Mouse (Mus musculus) erythroid progenitor cell, adult 5-6 weeks (primary cell): ENCODE measurements around the gene Rpl9. TPM values are rescaled to one million over a fixed set of nuclear protein-coding genes. Genes with fewer than 3 reads are reported as not detected.

ENCODE experiments used
- ATAC-seq: replicated peaks from 2 replicates; pipeline ENCODE4 v1.8.0; 2016; ENCODE audit warnings: moderate number of reproducible peaks, mild to moderate bottlenecking, moderate TSS enrichment, inconsistent platforms; ENCODE audit not compliant: poor library complexity, low FRiP score, severe bottlenecking
- total RNA-seq, 2 experiments: library from RNA; stranded (forward) in 1 of 2; stranded (reverse) in 1 of 2; fragments of 150-400 nt in 1 of 2; fragments of 186-747, 209-891 nt in 1 of 2; gene quantifications; 2 replicates each; pipeline versions ENCODE4 v1.2.3 to v1.2.4; 2015 to 2017; ENCODE audit warnings: low replicate concordance in 2 of 2

Gene Rpl9
- total RNA-seq, 2 experiments from 2014 or later, result 392 to 916 TPM

DNA sequence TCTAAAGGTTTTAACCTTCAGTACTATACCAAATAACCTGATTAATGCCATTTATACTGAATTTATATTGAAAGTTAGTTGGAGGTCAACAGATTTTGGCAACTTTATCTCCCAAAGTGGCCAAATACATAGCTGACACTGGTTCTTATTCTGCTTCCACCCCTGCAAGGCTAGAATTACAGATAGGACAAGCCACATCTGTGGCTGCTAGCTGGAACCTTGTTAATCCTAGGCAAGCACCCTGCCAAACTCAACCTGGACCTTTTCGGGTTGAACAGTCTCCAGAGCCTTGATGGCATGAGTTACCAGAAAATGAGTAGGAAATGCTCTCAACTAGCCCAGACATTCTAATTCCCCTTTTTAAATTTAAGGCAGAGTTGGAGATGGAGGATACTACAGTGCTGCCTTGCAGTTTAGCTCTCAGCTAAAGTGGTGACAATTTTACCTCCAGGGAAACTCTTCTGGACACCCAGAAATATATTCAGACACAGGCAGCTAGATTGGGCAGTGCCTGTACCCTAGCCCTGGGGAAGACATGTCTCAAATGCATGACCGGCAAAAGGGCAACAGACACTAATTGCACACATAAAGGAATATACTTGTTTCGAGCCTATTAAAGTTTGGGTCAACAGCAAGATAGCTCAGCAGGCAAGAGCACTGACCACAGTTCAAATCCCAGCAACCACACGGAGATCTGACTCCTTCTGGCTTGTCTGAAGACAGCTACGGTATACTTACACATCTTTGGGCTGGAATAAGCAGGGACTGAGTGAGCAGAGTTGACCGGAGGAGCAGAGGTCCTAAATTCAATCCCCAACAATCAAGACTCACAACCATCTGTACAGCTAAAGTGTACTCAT, 4.0 kb downstream of the Rpl9 start:
- ATAC-seq, result no peak

DNA sequence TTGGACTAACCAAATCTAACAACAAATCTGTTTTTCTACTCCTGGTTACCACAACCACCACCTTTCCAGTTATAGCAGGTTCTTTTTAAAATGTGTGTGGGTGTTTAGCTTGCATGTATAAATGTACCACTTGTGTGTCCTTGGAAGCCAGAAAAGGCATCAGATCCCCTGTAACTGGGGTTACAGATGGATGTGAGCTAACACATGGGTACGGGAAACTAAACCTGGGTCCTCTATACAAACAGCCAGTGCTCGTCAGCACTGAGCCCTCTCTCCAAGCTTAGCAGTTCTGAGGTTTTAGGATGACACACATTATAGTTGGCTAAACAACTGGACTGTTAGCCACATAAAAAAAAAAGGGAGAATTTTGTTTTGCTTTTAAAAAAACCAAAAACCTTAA, 5.5 kb downstream of the Rpl9 start:
- no peak for ATAC-seq

DNA sequence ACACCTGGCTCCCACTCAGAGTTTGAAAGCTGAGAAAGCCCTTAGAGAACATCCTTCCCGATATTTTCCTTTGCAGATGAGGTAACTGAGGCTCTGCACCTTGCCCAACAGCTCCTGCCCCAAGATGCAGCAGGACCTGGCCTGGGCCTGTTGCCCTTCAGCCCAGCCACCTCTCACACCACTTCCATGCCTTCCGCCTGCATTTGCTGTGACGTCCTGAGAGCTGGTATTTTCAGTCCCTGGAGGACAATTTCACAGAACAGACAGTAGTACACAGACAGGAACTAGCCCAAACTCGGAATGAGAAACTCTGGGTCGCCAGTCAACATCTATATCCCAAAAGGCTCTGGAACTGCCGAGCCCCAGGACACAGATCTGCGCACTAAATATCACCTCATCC, 16.5 kb downstream of the Rpl9 start:
- no peak for ATAC-seq

DNA sequence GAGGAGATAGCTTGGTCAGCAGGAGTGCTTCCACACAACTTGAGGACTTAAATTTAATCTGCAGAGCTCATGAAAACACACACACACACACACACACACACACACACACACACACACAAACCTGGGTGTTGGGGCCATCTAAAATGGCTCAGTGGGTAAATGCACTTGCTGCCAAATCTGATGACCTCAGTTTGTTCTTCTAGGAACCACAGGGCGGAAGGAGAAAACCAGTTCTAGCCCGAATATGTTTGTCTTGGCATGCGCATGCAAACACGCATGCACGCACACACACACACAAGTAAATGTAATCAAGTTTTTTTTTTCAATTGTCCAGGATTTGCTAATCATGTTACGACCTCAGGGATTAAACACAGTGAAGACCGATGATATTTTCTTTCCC, 19.7 kb downstream of the Rpl9 start:
- ATAC-seq, result no peak

DNA sequence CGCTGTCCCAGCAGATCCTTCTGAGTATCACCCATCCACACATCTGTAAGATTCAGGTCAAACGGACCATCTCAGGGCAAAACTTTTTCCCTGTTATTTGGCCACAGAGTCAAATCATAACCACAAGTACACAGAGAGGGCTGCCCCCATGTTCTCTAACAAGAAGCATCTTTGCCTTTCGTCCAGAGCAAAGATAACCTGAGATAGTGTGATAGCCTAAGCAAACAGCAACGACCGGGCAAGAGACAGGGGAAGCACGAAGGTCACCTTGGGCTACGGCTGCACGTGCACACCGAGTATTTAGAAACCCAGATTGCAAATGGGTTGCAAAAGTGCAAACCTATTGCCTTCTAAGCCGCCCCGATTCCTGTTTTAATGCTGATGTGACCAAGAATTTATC, 23.4 kb downstream of the Rpl9 start:
- no peak for ATAC-seq

DNA sequence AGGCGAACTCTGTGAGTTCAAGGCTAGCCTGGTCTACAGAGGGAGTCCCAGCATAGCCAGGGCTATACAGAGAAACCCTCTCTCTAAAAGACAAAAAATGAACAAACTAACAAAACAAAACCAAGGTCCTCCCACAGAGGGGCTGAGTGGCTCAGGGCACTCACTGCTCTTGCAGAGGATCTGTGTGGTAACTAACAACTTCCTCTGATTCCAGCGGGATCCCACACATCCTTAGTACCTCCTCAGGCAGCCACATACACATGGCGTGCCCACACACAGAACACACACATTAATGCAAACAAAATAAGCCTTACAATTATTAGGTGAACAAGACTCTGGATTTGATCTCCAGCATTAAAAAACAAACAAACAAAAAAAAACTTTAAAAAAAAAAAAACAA, 33.5 kb downstream of the Rpl9 start:
- ATAC-seq, result no peak

DNA sequence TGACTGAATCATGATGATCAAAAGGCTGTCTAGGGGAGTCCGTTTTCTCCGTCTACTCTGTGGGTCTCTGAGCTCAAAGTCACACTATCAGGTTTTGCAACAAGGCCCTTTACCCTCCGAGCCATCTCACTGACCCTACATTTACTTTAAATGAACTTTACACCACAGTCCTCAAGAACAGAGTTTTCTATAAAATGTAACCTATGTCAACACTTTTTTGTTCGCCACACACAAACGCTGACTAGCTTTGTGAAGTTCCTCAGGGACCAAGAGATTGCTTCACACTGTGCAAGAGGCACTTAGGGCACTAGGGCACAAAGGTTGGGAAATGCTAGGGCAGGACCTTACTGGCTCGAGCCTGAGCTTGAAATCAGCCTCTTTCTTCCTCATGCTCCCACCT, 34.4 kb downstream of the Rpl9 start:
- no peak for ATAC-seq

DNA sequence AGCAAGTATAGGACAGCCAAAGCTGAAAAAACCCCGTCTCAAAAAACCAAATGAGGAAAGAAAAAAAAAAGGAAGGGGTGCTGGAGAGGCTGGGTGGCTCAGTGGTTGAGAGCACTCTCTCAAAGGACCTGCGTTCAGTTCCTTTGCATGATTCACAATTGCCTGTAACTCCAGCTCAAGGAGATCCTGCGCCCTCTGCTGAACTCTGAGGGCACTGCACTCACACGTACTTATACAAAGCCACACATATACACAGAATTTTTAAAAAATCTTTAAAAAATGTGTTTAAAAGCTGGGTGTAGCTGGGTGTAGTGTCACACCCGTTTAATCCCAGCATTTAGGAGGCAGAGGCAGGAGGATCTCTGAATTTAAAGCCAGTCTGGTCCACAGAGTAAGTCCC, 36.3 kb downstream of the Rpl9 start:
- ATAC-seq, result no peak

DNA sequence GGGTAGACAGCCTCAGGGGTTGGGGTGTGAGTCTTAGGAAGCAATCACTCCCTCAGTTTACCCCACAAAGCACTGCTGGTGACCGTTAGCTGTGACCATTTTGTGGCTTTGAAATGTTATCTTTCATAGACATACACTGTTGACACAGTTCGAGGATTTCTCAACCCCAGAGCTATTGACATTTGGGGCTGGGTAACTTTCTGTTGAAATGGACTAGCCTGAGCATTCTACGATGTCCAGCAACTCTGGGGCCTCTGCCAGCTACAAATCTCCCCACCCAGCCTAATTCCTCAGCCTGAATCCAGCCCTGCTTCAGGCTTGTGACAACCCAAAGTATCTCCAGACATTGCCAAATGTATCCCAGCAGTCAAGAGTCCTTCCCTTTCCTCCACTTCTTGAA, 37.1 kb downstream of the Rpl9 start:
- ATAC-seq, result no peak

DNA sequence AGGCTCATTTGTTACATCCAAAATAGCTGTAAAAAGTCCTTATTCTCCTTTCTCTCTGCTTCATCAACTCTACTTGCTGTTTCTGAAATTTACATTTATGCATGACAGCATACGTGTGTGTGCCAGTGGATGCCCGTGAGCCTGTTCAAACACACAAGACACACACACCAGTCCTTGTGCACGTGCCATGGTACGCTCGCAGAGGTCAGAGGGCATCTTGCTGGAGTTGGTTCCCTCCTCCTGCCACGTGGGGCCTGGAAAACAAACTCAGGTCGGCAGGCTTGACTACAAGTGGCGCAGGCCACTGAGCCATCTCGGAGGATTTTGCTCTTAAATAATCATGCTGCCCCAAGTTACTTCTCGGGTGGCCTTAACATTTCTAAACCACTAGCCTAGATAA, 40.7 kb downstream of the Rpl9 start:
- ATAC-seq, result no peak

DNA sequence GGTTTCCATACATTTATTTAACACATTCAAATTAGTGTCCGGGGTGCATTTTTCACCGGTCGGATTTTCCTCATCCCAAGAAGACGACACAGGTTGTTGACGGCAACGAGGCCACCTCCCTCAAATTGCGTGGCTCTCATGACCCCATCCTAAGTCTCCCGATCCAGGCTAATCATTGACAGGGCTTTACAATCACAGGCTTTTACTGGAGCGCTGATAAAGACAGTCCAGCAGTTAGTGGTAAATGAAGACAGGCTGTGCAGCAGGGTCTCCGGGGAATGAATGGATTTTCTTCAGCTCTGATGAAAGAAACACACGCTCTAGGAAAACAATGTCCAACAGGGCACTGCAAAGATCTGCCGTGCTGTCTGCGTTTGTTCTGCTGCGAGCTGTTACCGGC, 43.1 kb downstream of the Rpl9 start, which contains the start of gene Klb:
Gene Klb, plus strand, starts transcription at position 147 of the 400 bp plus-strand sequence.
- no peak for ATAC-seq

DNA sequence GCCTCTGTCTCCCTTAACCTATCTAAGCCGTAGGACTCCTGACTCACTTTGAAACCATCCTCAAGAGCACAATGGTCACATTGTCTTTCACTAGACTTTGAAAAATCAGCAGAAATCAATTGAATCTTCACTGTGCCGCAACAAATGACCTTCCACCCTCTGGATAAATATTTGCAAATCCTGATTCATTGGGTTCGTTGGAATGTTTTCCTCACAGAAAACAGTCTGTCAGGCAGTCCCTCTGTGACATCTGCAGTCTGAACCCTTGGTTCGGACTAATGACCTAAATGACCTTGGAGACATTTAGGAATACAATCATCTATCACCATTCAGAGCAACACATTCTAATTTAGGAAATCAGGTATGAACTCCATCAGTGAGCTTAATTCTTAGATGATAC, 51.1 kb downstream of the Rpl9 start:
- ATAC-seq, result no peak

DNA sequence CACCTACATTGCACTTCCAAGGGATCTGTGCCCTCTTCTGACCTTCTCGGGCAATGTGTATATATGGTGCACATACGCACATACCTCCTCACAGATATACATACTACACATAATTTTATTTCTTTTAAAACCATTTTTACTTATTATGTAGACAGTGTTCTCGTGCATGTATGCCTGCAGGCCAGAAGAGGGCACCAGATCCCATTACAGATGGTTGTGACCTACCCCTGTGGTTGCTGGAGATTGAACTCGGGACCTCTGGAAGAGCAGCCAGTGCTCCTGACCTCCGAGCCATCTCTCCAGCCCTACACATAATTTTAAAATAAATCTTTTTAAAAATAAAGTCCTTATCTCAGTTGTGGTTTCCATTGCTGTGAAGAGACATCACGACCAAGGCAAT, 52.9 kb downstream of the Rpl9 start:
- no peak for ATAC-seq

Other genes with a start within 250 kb of the Rpl9 start
- 0.42 and 2.2 TPM in 2 replicates for gene Wdr19, start 191.7 kb downstream of the Rpl9 start, total RNA-seq (2015; ENCODE audit: low replicate concordance)
- 0.13 and 0.61 TPM in 2 replicates for gene Wdr19, start 191.7 kb downstream of the Rpl9 start, total RNA-seq (2017; ENCODE audit: low replicate concordance)
- gene Rfc1, start 55.8 kb downstream of the Rpl9 start, total RNA-seq (2015; ENCODE audit: low replicate concordance), result 43.2 and 56.2 TPM in 2 replicates
- 43.8 and 79.5 TPM in 2 replicates for gene Rfc1, start 55.8 kb downstream of the Rpl9 start, total RNA-seq (2017; ENCODE audit: low replicate concordance)
- gene Klb, start 43.1 kb downstream of the Rpl9 start, total RNA-seq (2015; ENCODE audit: low replicate concordance), result not detected in 2 replicates
- gene Klb, start 43.1 kb downstream of the Rpl9 start, total RNA-seq (2017; ENCODE audit: low replicate concordance), result not detected in 2 replicates
- gene Lias, start 53 bp upstream of the Rpl9 start, total RNA-seq (2015; ENCODE audit: low replicate concordance), result 30.6 and 33.1 TPM in 2 replicates
- gene Lias, start 53 bp upstream of the Rpl9 start, total RNA-seq (2017; ENCODE audit: low replicate concordance), result 37.1 and 54.7 TPM in 2 replicates
- gene Ugdh, start 44.5 kb upstream of the Rpl9 start, total RNA-seq (2015; ENCODE audit: low replicate concordance), result 11.9 and 18.0 TPM in 2 replicates
- gene Ugdh, start 44.5 kb upstream of the Rpl9 start, total RNA-seq (2017; ENCODE audit: low replicate concordance), result 4.0 and 17.6 TPM in 2 replicates
- not detected in 2 replicates for gene Gm43552, start 101.4 kb upstream of the Rpl9 start, total RNA-seq (2015; ENCODE audit: low replicate concordance)
- not detected in 2 replicates for gene Gm43552, start 101.4 kb upstream of the Rpl9 start, total RNA-seq (2017; ENCODE audit: low replicate concordance)
- gene Smim14, start 145.7 kb upstream of the Rpl9 start, total RNA-seq (2015; ENCODE audit: low replicate concordance), result 36.5 and 44.3 TPM in 2 replicates
- 13.5 and 18.9 TPM in 2 replicates for gene Smim14, start 145.7 kb upstream of the Rpl9 start, total RNA-seq (2017; ENCODE audit: low replicate concordance)
- 79.6 and 94.1 TPM in 2 replicates for gene Ube2k, start 145.8 kb upstream of the Rpl9 start, total RNA-seq (2015; ENCODE audit: low replicate concordance)
- 34.3 and 37.0 TPM in 2 replicates for gene Ube2k, start 145.8 kb upstream of the Rpl9 start, total RNA-seq (2017; ENCODE audit: low replicate concordance)